Mouse (Mus musculus) pancreas, adult 10 weeks (tissue): ENCODE results near the gene Olfr582. TPM values are rescaled to one million over a fixed set of nuclear protein-coding genes. Genes with fewer than 3 reads are reported as not detected.

ENCODE experiments used
- polyA plus RNA-seq: library from polyadenylated mRNA; stranded (reverse); fragments of 350-450 nt; fragmentation: Illumina TruSeq; extraction: RNeasy Lipid Tissue Mini Kit (QIAGEN cat#74804); gene quantifications from one replicate; pipeline ENCODE4 v1.2.3, GENCODE M21; 2015; ENCODE audit warnings: low read depth, low replicate concordance; ENCODE audit not compliant: insufficient read depth

Gene Olfr582
- not detected for polyA plus RNA-seq

DNA sequence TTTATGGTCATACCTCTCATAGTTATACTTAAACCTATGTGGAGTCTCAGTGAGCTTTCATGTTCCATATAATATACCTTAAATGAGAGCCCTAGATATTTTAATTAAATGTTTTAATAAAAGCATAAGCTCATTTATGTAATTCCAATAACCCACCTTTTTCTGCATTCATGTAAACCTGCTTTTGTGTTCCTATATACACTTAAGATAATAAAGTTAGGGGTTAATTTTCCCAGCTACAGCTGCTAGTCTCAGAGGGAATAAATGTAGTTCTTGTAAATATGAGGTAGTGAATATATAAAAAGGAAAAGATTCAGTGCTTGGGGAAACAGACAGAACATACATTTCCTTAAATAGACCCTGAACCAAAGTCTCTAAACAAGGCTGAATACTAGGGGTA is at the start of gene Olfr582:
TSS of gene Olfr582 (plus strand) at position 301 of the 400 bp plus-strand sequence.

GRCm38 (mm10) chr7:102989224-102989623 is 48.6 kb upstream of the Olfr582 start, which contains the start of gene Olfr578:
Gene Olfr578, minus strand, starts transcription at chr7:102989324.

DNA sequence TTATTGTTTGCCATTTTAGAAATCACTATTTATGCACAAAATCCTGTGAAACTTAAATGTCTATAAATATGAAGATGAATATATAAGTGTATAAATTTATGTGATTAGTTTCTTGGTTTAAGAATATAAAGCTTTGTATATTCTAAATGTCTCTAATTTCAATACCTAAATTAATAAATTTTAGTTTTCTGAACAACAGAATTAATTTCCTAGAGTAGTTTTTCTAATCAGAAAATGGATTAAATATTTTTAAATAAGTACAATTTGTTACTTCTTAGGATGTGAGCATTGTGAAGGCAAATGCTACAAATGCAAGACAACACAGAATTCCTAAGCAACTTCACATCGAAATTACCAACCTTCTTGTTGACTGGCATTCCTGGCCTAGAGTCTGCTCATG is 13.2 kb downstream of the Olfr582 start, which contains the start of gene Olfr583:
TSS of gene Olfr583 (plus strand) at position 301 of the 400 bp plus-strand sequence.

DNA sequence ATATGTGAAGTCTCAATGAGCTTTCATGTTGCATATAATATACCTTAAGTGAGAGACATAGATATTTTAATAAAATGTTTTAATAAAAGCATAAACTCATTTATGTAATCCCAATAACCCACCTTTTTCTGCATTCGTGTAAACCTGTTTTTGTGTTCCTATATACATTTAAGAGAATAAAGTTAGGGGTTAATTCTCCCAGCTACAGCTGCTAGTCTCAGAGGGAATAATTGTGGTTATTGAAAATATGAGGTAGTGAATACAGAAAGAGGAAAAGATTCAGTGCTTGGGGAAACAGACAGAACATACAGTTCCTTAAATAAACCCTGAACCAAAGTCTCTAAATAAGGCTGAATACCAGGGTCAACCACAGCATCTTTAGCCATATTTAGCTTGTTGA is 43.8 kb downstream of the Olfr582 start, which contains the start of gene Olfr584:
TSS of gene Olfr584 (plus strand) at position 301 of the 400 bp plus-strand sequence.

Other genes starting within 250 kb of the Olfr582 start
- gene Olfr564, start 234.5 kb upstream of the Olfr582 start, polyA plus RNA-seq, result not detected
- gene Olfr566, start 179.3 kb upstream of the Olfr582 start, polyA plus RNA-seq, result not detected
- not detected for gene Olfr568, start 160.9 kb upstream of the Olfr582 start, polyA plus RNA-seq
- not detected for gene Olfr569, start 147.1 kb upstream of the Olfr582 start, polyA plus RNA-seq
- not detected for gene Olfr570, start 143.4 kb upstream of the Olfr582 start, polyA plus RNA-seq
- not detected for gene Olfr571, start 120.5 kb upstream of the Olfr582 start, polyA plus RNA-seq
- gene Olfr572, start 113.6 kb upstream of the Olfr582 start, polyA plus RNA-seq, result not detected
- gene Olfr573-ps1, start 95.4 kb upstream of the Olfr582 start, polyA plus RNA-seq, result not detected
- gene Olfr574, start 89.6 kb upstream of the Olfr582 start, polyA plus RNA-seq, result not detected
- gene Olfr575, start 79.2 kb upstream of the Olfr582 start, polyA plus RNA-seq, result not detected
- not detected for gene Olfr576, start 75.4 kb upstream of the Olfr582 start, polyA plus RNA-seq
- not detected for gene Olfr577, start 62.1 kb upstream of the Olfr582 start, polyA plus RNA-seq
- gene Olfr578, start 48.7 kb upstream of the Olfr582 start, polyA plus RNA-seq, result not detected
- gene Olfr583, start 13.3 kb downstream of the Olfr582 start, polyA plus RNA-seq, result not detected
- gene Olfr584, start 43.9 kb downstream of the Olfr582 start, polyA plus RNA-seq, result not detected
- not detected for gene Olfr585, start 59.7 kb downstream of the Olfr582 start, polyA plus RNA-seq
- not detected for gene Olfr586, start 87.6 kb downstream of the Olfr582 start, polyA plus RNA-seq
- gene Olfr588-ps1, start 102.9 kb downstream of the Olfr582 start, polyA plus RNA-seq, result not detected
- gene Olfr589, start 118.3 kb downstream of the Olfr582 start, polyA plus RNA-seq, result not detected
- not detected for gene Olfr591, start 140.3 kb downstream of the Olfr582 start, polyA plus RNA-seq
- gene Olfr592, start 146.8 kb downstream of the Olfr582 start, polyA plus RNA-seq, result not detected
- gene Olfr593, start 173.8 kb downstream of the Olfr582 start, polyA plus RNA-seq, result not detected
- gene Olfr594, start 179.0 kb downstream of the Olfr582 start, polyA plus RNA-seq, result not detected
- not detected for gene Usp17ld, start 214.5 kb downstream of the Olfr582 start, polyA plus RNA-seq